Mouse (Mus musculus): ENCODE measurements around the gene Gm20716. TPM values are rescaled to one million over a fixed set of nuclear protein-coding genes. Genes with fewer than 3 reads are reported as not detected.

Gm20716 gene
- polyA plus RNA-seq, 1 experiment from 2014 or later: 5.5 TPM

GRCm38 (mm10) chr2:168191856-168192255 is 38.3 kb downstream of the Gm20716 start:
- no peak for DNase-seq (ENCODE audit: low spot score)
- H3K9me3 ChIP-seq (ENCODE audit: control insufficient read depth, low read length): no peaks in the 10 kb centered on the region
- 68% methylated on average over 2 of the region's 2 CpGs for WGBS
- H3K27ac ChIP-seq (replicated peaks): no peak overlapping the region
- 0 out of 2 replicates have a peak, but pooled peaks cover 7% of the 10 kb centered on the region for H3K4me1 ChIP-seq (replicated peaks; ENCODE audit: control insufficient read depth, insufficient read depth)
- H3K4me2 ChIP-seq (replicated peaks; ENCODE audit: low read depth): no peak overlapping the region
- H3K4me3 ChIP-seq (ENCODE audit: low read depth, low read length): no peak overlapping the region
- H3K27me3 ChIP-seq (ENCODE audit: control insufficient read depth, insufficient read depth, low read length): no peaks in the 10 kb centered on the region
- H3K36me3 ChIP-seq (ENCODE audit: control insufficient read depth, insufficient read depth, low read length): peaks cover 5% of the 10 kb centered on the region
- no peak overlapping the region for H3K9ac ChIP-seq (ENCODE audit: low read length)
- peak; percentile 33; the same call in 1 of the 2 replicates for ATAC-seq (ENCODE audit: low FRiP score, low TSS enrichment)
- no peak for TF ChIP-seq CTCF (IDR thresholded peaks at IDR 0.05; ENCODE audit: low read depth)
- TF ChIP-seq EP300 (optimal IDR thresholded peaks at IDR 0.05): no peak

GRCm38 (mm10) chr2:168175946-168176345 is 54.2 kb downstream of the Gm20716 start:
- Histone ChIP-seq H3K9me3 (ENCODE audit: control insufficient read depth, low read length) (no peaks in the 10 kb centered on the region), H3K4me2 (replicated peaks; ENCODE audit: low read depth) (no peak overlapping the region), H3K4me1 (replicated peaks; ENCODE audit: control insufficient read depth, insufficient read depth) (no peaks in the 10 kb centered on the region), H3K36me3 (ENCODE audit: control insufficient read depth, insufficient read depth, low read length) (peaks cover 2% of the 10 kb centered on the region; the same call in 1 of the 2 replicates), H3K27ac (replicated peaks) (no peak overlapping the region), H3K9ac (ENCODE audit: low read length) (no peak overlapping the region), H3K27me3 (ENCODE audit: control insufficient read depth, insufficient read depth, low read length) (no peaks in the 10 kb centered on the region), H3K4me3 (ENCODE audit: low read depth, low read length) (no peak overlapping the region)
- no peak for ATAC-seq (ENCODE audit: low FRiP score, low TSS enrichment)
- TF ChIP-seq CTCF (IDR thresholded peaks at IDR 0.05; ENCODE audit: low read depth): no peak
- TF ChIP-seq EP300 (optimal IDR thresholded peaks at IDR 0.05): no peak
- WGBS: 51% methylated on average over 7 of the region's 7 CpGs
- DNase-seq (ENCODE audit: low spot score): no peak

GRCm38 (mm10) chr2:168170167-168170685 is 59.9 kb downstream of the Gm20716 start:
- TF ChIP-seq EP300 (optimal IDR thresholded peaks at IDR 0.05): no peak
- TF ChIP-seq CTCF (IDR thresholded peaks at IDR 0.05; ENCODE audit: low read depth): 0 out of 2 replicates have a peak, but pooled peaks have one; percentile 1
- Histone ChIP-seq H3K4me2 (replicated peaks; ENCODE audit: low read depth) (peak overlapping the region; percentile 33), H3K4me1 (replicated peaks; ENCODE audit: control insufficient read depth, insufficient read depth) (peaks cover 5% of the 10 kb centered on the region), H3K9ac (ENCODE audit: low read length) (peak overlapping the region; percentile 36), H3K9me3 (ENCODE audit: control insufficient read depth, low read length) (no peaks in the 10 kb centered on the region), H3K4me3 (ENCODE audit: low read depth, low read length) (peak overlapping the region; percentile 13; the same call in 1 of the 2 replicates), H3K27me3 (ENCODE audit: control insufficient read depth, insufficient read depth, low read length) (no peaks in the 10 kb centered on the region), H3K27ac (replicated peaks) (peak overlapping the region; percentile 5; the same call in 1 of the 2 replicates), H3K36me3 (ENCODE audit: control insufficient read depth, insufficient read depth, low read length) (peaks cover 2% of the 10 kb centered on the region; the same call in 1 of the 2 replicates)
- WGBS: 10% methylated on average over 13 of the region's 13 CpGs
- DNase-seq (ENCODE audit: low spot score): peak; percentile 87
- peak; percentile 98 for ATAC-seq (ENCODE audit: low FRiP score, low TSS enrichment)

- WGBS: 13% methylated on average over 9 of the region's 9 CpGs
- H3K27me3 ChIP-seq (ENCODE audit: control insufficient read depth, insufficient read depth, low read length): no peaks in the 10 kb centered on the region
- H3K36me3 ChIP-seq (ENCODE audit: control insufficient read depth, insufficient read depth, low read length): no peaks in the 10 kb centered on the region
- H3K4me1 ChIP-seq (replicated peaks; ENCODE audit: control insufficient read depth, insufficient read depth): peaks cover 5% of the 10 kb centered on the region
- peak overlapping the region; percentile 5; the same call in 1 of the 2 replicates for H3K27ac ChIP-seq (replicated peaks)
- no peaks in the 10 kb centered on the region for H3K9me3 ChIP-seq (ENCODE audit: control insufficient read depth, low read length)
- TF ChIP-seq EP300 (optimal IDR thresholded peaks at IDR 0.05): no peak
- TF ChIP-seq CTCF (IDR thresholded peaks at IDR 0.05; ENCODE audit: low read depth): no peak
- H3K4me3 ChIP-seq (ENCODE audit: low read depth, low read length): peak overlapping the region; percentile 13; the same call in 1 of the 2 replicates
- H3K9ac ChIP-seq (ENCODE audit: low read length): peak overlapping the region; percentile 36
- DNase-seq (ENCODE audit: low spot score) (no peak), ATAC-seq (ENCODE audit: low FRiP score, low TSS enrichment) (peak; percentile 27)
- peak overlapping the region; percentile 33 for H3K4me2 ChIP-seq (replicated peaks; ENCODE audit: low read depth)
Measured at GRCm38 (mm10) chr2:168169800-168170113, 60.4 kb downstream of the Gm20716 start.

- peak overlapping the region; percentile 65 for H3K27ac ChIP-seq (replicated peaks)
- ATAC-seq (ENCODE audit: low FRiP score, low TSS enrichment): peak; percentile 17; the same call in 1 of the 2 replicates
- peaks cover 5% of the 10 kb centered on the region for H3K4me1 ChIP-seq (replicated peaks; ENCODE audit: control insufficient read depth, insufficient read depth)
- no peaks in the 10 kb centered on the region for H3K9me3 ChIP-seq (ENCODE audit: control insufficient read depth, low read length)
- no peaks in the 10 kb centered on the region for H3K27me3 ChIP-seq (ENCODE audit: control insufficient read depth, insufficient read depth, low read length)
- no peak overlapping the region for H3K4me3 ChIP-seq (ENCODE audit: low read depth, low read length)
- no peaks in the 10 kb centered on the region for H3K36me3 ChIP-seq (ENCODE audit: control insufficient read depth, insufficient read depth, low read length)
- TF ChIP-seq EP300 (optimal IDR thresholded peaks at IDR 0.05) (no peak), CTCF (IDR thresholded peaks at IDR 0.05; ENCODE audit: low read depth) (no peak)
- no peak overlapping the region; the same call in 1 of the 2 replicates for H3K9ac ChIP-seq (ENCODE audit: low read length)
- DNase-seq (ENCODE audit: low spot score): no peak
- peak overlapping the region; percentile 33; the same call in 1 of the 2 replicates for H3K4me2 ChIP-seq (replicated peaks; ENCODE audit: low read depth)
- 35% methylated on average over 9 of the region's 9 CpGs for WGBS
Measured at GRCm38 (mm10) chr2:168168892-168169799, 61.0 kb downstream of the Gm20716 start.
